Mouse (Mus musculus) intestine, embryonic 15.5 days (tissue): Measurements from ENCODE around the gene Acp2. TPM values are rescaled to one million over a fixed set of nuclear protein-coding genes. Genes with fewer than 3 reads are reported as not detected.
A peak's percentile ranks its signal among the peaks of the same experiment; 100 is the strongest.

Experiments used
- ATAC-seq: fragments of 200-750 bp; cut with Nextera tagmentation; 2 replicates; pipeline ENCODE4 v1.8.0; 2017; ENCODE audit warnings: moderate TSS enrichment, moderate library complexity
- H3K27ac ChIP-seq: fragments of 300-500 bp; sonication (generic); 2 replicates; pipeline ENCODE4 v1.5.1; 2015; ENCODE audit warnings: mild to moderate bottlenecking, inconsistent platforms
- H3K27me3 ChIP-seq: fragments of 300-500 bp; sonication (generic); replicated peaks from 2 replicates; pipeline ENCODE4 v1.6.1; 2015; ENCODE audit warnings: inconsistent platforms
- H3K36me3 ChIP-seq: fragments of 300-500 bp; sonication (generic); 2 replicates; pipeline ENCODE4 v1.6.1; 2015; ENCODE audit warnings: inconsistent platforms
- H3K4me1 ChIP-seq: fragments of 300-500 bp; sonication (generic); replicated peaks from 2 replicates; pipeline ENCODE4 v1.6.1; 2015; ENCODE audit warnings: inconsistent platforms
- H3K4me2 ChIP-seq: fragments of 300-500 bp; sonication (generic); replicated peaks from 2 replicates; pipeline ENCODE4 v1.6.1; 2015; ENCODE audit warnings: mild to moderate bottlenecking, inconsistent platforms
- H3K4me3 ChIP-seq: fragments of 300-500 bp; sonication (generic); replicated peaks from 2 replicates; pipeline ENCODE4 v1.5.1; 2015; ENCODE audit warnings: inconsistent platforms
- H3K9ac ChIP-seq: fragments of 300-500 bp; sonication (generic); 2 replicates; pipeline ENCODE4 v1.6.1; 2015; ENCODE audit warnings: inconsistent platforms
- H3K9me3 ChIP-seq: fragments of 300-500 bp; sonication (generic); 2 replicates; pipeline ENCODE4 v1.6.1; 2016; ENCODE audit warnings: inconsistent platforms
- WGBS: fragments of 180-500 bp; shearing (Covaris S2); methylation state at CpG from one replicate; pipeline ENCODE4 v1.1.7; 2015; 5-methylcytosine and 5-hydroxymethylcytosine counted together
- polyA plus RNA-seq: library from polyadenylated mRNA; unstranded; fragments of >200 nt; fragmentation: Nextera tagmentation; extraction: Ambion mirVana; gene quantifications from 2 replicates; pipeline ENCODE4 v1.2.1, GENCODE M21; 2015

Acp2 gene
- polyA plus RNA-seq, 1 experiment from 2014 or later, result 20.9 TPM

DNA sequence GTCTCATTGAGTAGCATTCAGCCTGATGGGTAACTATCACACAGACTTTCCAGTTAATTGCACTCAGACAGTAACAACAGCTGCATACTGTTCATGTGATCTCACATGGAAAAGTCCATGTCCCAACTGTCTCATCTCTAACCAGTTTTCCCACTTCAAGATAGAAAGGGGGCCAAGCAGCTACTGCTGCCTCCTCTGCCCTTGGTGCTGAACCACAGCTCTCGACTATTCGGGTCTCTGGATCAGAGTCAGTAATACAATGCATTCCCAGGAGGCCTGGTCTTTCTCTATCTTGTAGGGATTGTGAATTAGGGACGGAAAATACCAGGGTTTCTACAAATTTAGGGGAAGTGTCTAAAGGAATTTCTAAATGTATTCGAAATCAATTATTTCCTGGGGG is 22.9 kb upstream of the Acp2 start:
- Histone ChIP-seq H3K27ac (no peak overlapping the region), H3K27me3 (no peaks in the 10 kb centered on the region), H3K4me3 (no peak overlapping the region), H3K9ac (no peak overlapping the region), H3K9me3 (no peaks in the 10 kb centered on the region), H3K4me1 (peaks cover 5% of the 10 kb centered on the region; the same call in 1 of the 2 replicates), H3K4me2 (no peak overlapping the region), H3K36me3 (no peaks in the 10 kb centered on the region)
- 44% methylated on average over 4 of the region's 4 CpGs for WGBS
- no peak for ATAC-seq

DNA sequence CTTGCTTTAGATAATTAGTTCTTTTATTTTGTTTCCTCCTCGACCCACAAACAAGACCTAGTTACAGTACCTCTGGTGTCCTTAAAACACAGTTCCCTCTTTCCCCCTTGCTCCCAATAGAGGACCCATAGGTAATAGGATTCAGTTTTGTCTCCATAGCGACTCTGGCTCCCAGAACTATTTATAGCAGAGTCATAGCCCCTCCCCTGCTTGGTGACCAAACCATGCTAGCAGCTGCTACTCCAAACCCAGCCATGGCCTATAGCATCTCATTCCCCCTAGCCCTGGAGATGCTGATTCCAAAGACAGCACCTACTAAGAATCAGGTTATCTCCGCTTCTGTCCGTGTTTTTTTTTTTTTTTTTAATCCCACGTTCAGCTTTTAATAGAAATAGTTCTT is 22.0 kb upstream of the Acp2 start:
- Histone ChIP-seq H3K4me2 (no peak overlapping the region), H3K27me3 (no peaks in the 10 kb centered on the region), H3K36me3 (no peaks in the 10 kb centered on the region), H3K27ac (no peak overlapping the region), H3K4me1 (peaks cover 5% of the 10 kb centered on the region; the same call in 1 of the 2 replicates), H3K4me3 (no peak overlapping the region), H3K9ac (no peak overlapping the region), H3K9me3 (no peaks in the 10 kb centered on the region)
- ATAC-seq, result no peak
- 73% methylated on average over 5 of the region's 5 CpGs for WGBS

DNA sequence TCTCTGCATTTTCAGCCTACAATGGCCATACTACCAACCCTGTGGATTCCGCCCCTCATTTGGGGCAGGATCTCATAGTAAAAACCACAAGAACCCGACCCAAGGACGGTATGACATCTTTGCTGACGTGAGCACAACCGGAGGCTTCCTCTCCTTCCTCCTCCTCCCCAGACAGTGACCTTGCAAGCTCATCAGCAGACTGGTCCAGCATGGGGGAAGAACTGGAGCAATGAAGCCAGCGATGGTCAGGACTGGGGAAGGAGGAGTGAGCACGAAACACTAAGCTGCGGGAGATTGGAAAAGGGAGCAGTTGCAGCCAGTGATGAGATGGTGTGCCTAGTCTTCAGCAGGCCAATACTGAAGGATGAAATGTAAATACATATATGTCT is 20.7 kb upstream of the Acp2 start:
- 12% methylated on average over 8 of the region's 8 CpGs for WGBS
- ATAC-seq, result no peak
- Histone ChIP-seq H3K9ac (peak overlapping the region; percentile 36; the same call in 1 of the 2 replicates), H3K4me2 (peak overlapping the region; percentile 80), H3K9me3 (no peaks in the 10 kb centered on the region), H3K27me3 (no peaks in the 10 kb centered on the region), H3K4me3 (peak overlapping the region; percentile 94), H3K27ac (no peak overlapping the region), H3K4me1 (peaks cover 5% of the 10 kb centered on the region; the same call in 1 of the 2 replicates), H3K36me3 (no peaks in the 10 kb centered on the region)

DNA sequence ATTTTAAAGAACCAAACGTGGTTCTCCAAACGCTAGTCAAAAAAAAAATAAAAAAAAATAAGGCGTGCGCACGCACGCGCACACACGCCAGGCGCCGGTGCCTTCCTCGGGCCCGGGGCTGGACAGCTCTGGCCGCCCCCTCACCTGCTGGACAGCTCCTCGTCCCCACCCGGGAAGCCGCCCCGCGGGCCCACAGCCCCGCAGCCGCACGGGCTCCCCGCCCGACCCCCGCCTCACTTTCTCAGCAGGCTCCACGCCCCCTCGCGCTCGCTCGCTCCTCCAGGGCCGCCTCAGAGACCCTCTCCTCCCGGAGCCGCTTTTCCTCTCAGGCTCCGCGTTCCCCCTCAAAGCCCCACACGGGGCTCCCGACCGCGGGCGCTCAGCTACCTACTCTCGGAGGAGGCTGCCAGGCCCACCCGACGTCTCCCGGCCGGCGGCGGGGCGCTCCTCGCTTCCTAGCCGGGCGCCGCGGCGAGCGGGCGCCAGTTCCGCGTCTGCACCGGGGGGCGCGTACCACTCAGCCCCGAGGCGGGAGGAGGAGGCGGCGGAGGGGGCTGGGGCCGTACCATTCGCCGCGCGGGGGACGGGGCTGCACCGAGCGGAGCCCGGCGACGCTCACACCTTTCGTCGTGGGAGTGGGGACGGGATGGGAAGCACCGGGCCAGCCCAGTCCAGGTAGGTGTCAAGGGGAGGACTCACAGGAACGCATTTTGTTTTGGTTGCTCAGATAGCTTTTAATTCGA is 20.1 kb upstream of the Acp2 start:
- Histone ChIP-seq H3K36me3 (no peaks in the 10 kb centered on the region), H3K4me1 (peaks cover 5% of the 10 kb centered on the region; the same call in 1 of the 2 replicates), H3K4me3 (peak overlapping the region; percentile 94), H3K27me3 (no peaks in the 10 kb centered on the region), H3K9me3 (no peaks in the 10 kb centered on the region), H3K4me2 (peak overlapping the region; percentile 80), H3K27ac (peak overlapping the region; percentile 83), H3K9ac (peak overlapping the region; percentile 70)
- under 1% methylated on average over 80 of the region's 81 CpGs for whole genome bisulfite sequencing
- ATAC-seq, result peak; percentile 97

DNA sequence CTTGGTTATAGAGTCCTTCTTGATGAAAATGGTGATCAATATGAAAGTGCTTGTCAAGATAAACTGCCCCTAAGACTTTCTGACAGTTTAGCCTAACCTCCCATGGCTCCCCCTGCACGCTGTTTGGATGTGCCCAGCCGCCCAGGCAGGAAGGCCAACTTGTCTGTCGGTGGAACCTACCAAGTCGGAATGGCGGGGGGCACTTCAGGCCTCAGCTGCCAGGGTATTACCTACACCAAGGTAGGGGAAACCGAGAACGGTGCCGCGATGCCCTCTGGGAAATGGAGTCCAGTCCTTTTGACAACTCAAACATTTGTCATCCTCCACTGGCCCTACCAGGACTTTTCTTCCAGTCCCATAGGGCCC is 19.6 kb upstream of the Acp2 start:
- Histone ChIP-seq H3K4me3 (peak overlapping the region; percentile 94), H3K4me1 (peaks cover 5% of the 10 kb centered on the region; the same call in 1 of the 2 replicates), H3K36me3 (no peaks in the 10 kb centered on the region), H3K4me2 (peak overlapping the region; percentile 80), H3K27ac (peak overlapping the region; percentile 83), H3K9me3 (no peaks in the 10 kb centered on the region), H3K27me3 (no peaks in the 10 kb centered on the region), H3K9ac (peak overlapping the region; percentile 70)
- 0% methylated on average over 9 of the region's 9 CpGs for WGBS
- peak; percentile 98 for ATAC-seq

DNA sequence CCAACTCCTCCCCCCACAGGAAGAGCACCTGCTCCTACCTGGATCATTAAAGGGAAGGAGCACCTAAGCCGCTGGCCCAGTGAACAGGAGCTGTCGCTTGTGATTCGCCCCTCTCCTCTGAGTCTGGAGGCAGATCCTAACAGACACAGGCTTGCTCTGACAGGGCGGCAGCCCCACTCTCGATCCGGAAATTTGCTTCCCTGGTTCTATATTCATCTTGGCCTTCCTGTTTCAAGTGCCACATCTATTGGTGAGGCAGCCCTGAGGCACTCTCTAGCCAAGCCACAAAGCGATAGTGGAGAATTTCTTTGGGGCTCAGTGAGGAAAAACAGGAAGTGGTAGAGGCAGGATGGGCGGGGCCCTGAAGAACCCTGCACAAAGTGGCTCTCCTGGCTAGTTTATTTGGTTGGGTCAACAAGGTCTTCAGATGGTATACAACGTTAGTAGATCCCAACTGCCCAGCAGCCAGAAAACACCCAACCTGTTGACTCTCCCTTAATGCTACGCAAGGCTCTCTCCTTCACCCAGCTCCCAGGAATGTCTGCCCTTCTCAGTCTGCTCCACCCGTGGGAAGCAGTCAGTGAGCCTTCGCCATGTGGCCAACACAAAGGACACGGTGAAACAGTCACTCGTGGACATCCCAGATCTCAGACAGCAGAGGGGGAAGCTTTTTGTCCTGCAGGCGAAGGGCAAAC is 18.8 kb upstream of the Acp2 start, which contains the start of gene Madd:
Gene Madd (minus strand): TSS at position 127 of the 695 bp plus-strand sequence.
- Histone ChIP-seq H3K27me3 (no peaks in the 10 kb centered on the region), H3K9ac (peak within 1 kb of the TSS; percentile 70), H3K9me3 (no peaks in the 10 kb centered on the region), H3K4me2 (peak within 1 kb of the TSS; percentile 80), H3K27ac (peak within 1 kb of the TSS; percentile 83), H3K4me1 (peaks cover 5% of the 10 kb centered on the region; the same call in 1 of the 2 replicates), H3K36me3 (no peaks in the 10 kb centered on the region), H3K4me3 (peak within 1 kb of the TSS; percentile 94)
- 62% methylated on average over 15 of the region's 15 CpGs for WGBS
- 0 out of 2 replicates have a peak, but pooled peaks have one; percentile 13 for ATAC-seq

DNA sequence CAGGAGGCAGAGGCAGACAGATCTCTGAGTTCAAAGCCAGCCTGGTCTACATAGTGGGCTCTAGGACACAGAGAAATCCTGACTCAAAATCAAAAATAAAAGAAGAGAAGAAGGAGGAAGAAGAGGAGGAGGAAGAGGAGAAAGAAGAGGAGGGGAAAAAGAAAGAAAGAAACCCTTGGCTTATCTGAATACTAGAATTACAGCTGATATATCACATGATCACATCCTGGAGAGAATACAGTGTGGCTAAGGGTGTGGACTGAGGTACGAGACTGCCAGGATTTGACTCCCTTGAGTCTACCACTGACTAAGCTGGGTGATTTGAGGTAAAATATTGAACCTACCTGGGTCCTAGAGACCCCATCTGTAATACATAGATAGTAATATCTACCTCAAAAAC is 16.5 kb upstream of the Acp2 start:
- Histone ChIP-seq H3K4me3 (no peak overlapping the region), H3K9ac (no peak overlapping the region), H3K4me1 (peaks cover 5% of the 10 kb centered on the region; the same call in 1 of the 2 replicates), H3K27me3 (no peaks in the 10 kb centered on the region), H3K4me2 (no peak overlapping the region), H3K27ac (no peak overlapping the region), H3K36me3 (no peaks in the 10 kb centered on the region), H3K9me3 (no peaks in the 10 kb centered on the region)
- no peak for ATAC-seq
- 55% methylated on average over 1 of the region's 1 CpGs for WGBS

DNA sequence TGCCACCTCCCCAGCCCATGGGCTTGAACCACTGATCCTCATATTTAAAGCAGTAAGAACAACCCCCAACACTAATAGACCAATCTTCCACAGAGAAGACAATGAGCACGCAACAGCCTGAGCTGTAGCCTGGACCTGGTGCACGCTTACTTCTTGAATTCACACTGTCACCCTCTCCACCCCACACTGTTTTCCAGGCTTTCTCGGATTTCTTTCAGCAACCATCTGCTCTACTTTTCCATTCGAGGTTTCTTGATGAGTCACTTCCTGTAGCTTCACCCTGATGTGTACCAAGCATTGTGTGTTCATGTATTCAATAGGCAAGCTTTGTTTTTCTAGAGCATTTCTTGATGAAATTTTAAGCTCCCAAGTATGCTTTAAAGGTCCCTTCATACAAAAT is 15.3 kb upstream of the Acp2 start:
- Histone ChIP-seq H3K36me3 (no peaks in the 10 kb centered on the region), H3K9ac (no peak overlapping the region), H3K4me1 (no peaks in the 10 kb centered on the region), H3K27ac (no peak overlapping the region), H3K27me3 (no peaks in the 10 kb centered on the region), H3K4me2 (no peak overlapping the region), H3K9me3 (no peaks in the 10 kb centered on the region), H3K4me3 (no peak overlapping the region)
- 56% methylated on average over 4 of the region's 4 CpGs for WGBS
- ATAC-seq, result no peak

DNA sequence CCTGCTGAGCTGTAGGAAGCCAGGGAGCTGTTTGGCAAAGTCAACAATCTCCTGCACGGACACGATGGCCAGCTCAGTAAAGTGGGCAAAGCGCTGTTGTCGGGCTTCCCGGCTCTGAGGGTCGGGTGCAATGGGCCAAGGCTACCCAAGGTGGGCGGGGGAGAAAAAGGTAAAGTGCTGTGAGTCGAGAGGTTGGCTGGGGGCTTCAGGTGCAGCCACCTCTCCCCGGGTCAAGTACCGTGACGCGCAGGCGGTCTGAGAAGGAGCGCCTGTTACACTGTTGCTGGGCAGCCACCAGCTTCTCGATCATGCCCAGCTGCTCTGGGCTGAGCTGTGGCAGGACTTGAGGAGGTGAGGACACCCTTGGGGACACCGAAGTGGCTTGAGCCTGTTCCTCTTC is 12.2 kb upstream of the Acp2 start:
- no peak overlapping the region for H3K4me2 ChIP-seq
- no peaks in the 10 kb centered on the region for H3K27me3 ChIP-seq
- H3K9ac ChIP-seq, result no peak overlapping the region
- WGBS, result 82% methylated on average over 16 of the region's 16 CpGs
- H3K9me3 ChIP-seq, result no peaks in the 10 kb centered on the region
- ATAC-seq, result no peak
- 0 out of 2 replicates have a peak, but pooled peaks cover 6% of the 10 kb centered on the region for H3K4me1 ChIP-seq
- H3K4me3 ChIP-seq, result no peak overlapping the region
- no peaks in the 10 kb centered on the region for H3K36me3 ChIP-seq
- no peak overlapping the region for H3K27ac ChIP-seq

DNA sequence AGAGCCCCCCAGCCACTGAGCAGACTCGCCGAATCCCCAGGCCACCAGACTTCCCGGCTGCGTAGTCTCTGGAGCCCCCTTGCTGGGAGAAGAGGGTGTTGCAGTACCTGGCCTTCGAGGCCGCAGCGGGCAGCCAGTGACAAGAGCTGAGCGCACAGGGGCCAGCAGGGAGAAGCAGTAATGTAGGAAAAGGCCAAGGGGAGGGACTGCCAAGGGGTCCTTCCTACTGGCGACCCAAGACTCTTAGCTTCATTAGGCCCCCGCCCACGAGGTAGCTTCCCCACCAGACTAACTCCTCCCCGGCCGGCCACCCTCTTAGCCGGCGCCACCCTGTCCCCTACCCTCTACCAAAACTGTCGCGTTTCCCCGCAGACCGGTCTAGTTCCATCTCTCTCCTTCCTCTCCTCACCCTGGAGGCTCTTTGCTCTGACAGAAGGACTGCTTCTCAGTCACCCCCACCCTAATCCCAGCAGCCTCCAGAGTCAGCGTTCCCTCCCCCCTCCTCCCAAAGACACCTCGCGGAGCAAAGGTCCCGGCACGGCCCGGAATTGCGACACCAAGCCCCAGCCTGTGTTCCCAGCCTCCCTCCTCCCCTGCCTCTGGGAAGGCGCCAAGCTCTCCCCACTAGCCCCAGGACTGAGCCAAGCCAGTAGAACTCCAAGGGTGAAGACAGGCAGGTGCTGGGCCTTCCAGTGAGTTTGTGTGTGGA is 7.9 kb upstream of the Acp2 start:
- ATAC-seq, result peak; percentile 92
- H3K4me1 ChIP-seq, result 0 out of 2 replicates have a peak, but pooled peaks cover 6% of the 10 kb centered on the region
- WGBS, result 3% methylated on average over 27 of the region's 27 CpGs
- H3K9me3 ChIP-seq, result no peaks in the 10 kb centered on the region
- no peaks in the 10 kb centered on the region for H3K36me3 ChIP-seq
- H3K4me2 ChIP-seq, result peak overlapping the region; percentile 84
- H3K27ac ChIP-seq, result peak overlapping the region; percentile 75
- H3K9ac ChIP-seq, result peak overlapping the region; percentile 52
- H3K4me3 ChIP-seq, result peak overlapping the region; percentile 35
- H3K27me3 ChIP-seq, result no peaks in the 10 kb centered on the region

DNA sequence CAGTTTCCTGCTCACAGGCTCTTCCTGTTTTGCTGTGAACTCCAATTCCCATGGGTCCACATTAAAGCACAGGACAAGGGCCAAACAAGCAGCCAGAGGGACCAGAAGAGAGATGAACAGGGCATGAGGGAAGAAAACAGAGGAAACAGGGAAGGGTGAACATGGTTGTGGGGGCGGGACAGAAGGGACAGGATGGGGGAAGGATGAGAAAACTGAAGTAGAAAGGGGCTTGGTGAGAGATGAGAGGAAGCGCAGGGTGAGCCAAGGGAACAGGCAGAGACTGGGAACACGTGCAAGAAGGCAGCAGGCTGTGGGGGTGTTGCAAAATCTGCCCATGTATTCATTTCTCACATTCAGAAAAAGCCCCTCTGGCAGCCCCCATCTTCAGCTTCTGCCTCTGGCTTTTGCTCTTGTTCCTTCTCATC is 6.1 kb upstream of the Acp2 start:
- Histone ChIP-seq H3K36me3 (no peaks in the 10 kb centered on the region), H3K4me2 (no peak overlapping the region), H3K9me3 (no peaks in the 10 kb centered on the region), H3K27ac (no peak overlapping the region), H3K4me1 (0 out of 2 replicates have a peak, but pooled peaks cover 6% of the 10 kb centered on the region), H3K4me3 (no peak overlapping the region), H3K27me3 (no peaks in the 10 kb centered on the region), H3K9ac (no peak overlapping the region)
- no peak for ATAC-seq
- WGBS, result 67% methylated on average over 3 of the region's 3 CpGs

DNA sequence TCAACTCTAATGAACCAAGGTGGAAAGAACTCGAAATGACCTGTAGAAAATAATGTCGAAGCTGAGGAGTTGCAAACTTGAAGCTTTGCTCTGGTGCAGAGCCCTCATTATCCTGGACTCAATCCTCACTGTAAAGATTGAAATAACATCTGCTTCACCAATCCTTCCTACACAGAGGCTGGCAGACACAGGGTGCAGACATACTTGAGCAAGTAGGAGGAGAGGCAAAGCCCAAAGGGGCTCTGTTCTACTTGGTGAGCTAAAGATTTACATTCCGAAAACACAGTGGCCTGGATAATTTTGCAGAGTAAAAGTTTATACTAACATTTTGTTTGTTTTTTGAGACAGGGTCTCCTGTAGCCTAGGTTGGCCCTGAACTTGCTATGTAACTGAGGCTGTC is 3.8 kb upstream of the Acp2 start:
- Histone ChIP-seq H3K9ac (no peak overlapping the region), H3K9me3 (no peaks in the 10 kb centered on the region), H3K4me2 (no peak overlapping the region), H3K27ac (no peak overlapping the region), H3K36me3 (no peaks in the 10 kb centered on the region), H3K4me3 (no peak overlapping the region), H3K27me3 (no peaks in the 10 kb centered on the region), H3K4me1 (peaks cover 13% of the 10 kb centered on the region)
- no peak for ATAC-seq
- 89% methylated on average over 3 of the region's 3 CpGs for WGBS
